Mouse (Mus musculus) testis, adult 10 weeks (tissue): ENCODE results near the gene AL732309.1. TPM values are rescaled to one million over a fixed set of nuclear protein-coding genes. Genes with fewer than 3 reads are reported as not detected.

Source experiments
- polyA plus RNA-seq: library from polyadenylated mRNA; stranded (reverse); fragments of 350-450 nt; fragmentation: Illumina TruSeq; extraction: RNeasy Lipid Tissue Mini Kit (QIAGEN cat#74804); gene quantifications from one replicate; pipeline ENCODE4 v1.2.3, GENCODE M21; 2014; ENCODE audit warnings: low read depth, low replicate concordance

Gene AL732309.1
- 1.1 TPM for polyA plus RNA-seq

DNA sequence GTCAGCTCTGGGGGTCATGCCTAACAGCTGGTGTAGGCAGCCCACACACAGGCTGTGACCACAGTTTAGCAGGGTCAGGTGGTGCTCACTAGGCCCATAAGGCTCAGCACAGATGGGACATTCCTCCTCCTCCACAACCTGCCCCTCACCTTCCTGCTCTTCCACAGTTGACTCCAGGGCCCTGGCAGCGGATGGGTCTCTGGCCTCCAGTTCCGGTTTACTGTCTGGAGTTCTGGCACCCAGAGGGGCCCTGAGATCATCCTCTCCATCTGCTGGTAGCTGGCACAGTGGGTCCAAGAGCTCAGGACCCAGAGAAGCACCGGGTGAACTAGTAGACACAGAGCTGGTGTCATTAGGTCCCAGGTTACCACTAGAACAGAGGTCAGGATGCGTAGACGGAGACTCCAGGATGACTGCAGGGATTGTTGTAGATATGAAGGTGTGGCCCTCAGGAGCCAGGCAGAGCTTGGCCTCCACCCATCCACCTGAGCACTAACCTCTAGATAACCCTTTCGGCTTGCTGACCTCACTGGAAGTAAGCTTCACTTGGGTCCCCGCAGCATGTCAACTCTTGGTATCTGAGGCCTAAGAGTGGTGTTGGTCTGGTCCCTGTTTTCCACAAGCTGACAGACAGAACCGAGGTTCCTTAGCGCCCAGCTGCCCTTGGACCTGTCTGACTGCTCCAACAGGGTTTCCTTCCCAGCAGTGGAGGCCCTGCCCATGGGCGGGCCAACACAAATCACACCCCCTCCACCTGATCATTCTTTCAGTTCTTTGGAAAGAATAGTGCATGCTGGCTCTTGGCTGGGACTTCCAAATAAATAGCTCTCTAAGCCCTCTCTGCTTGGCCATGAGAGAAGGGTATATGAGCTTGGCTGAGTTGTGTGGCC is at the start of gene AL732309.1:
TSS of gene AL732309.1 (minus strand) at position 681 of the 890 bp plus-strand sequence.

DNA sequence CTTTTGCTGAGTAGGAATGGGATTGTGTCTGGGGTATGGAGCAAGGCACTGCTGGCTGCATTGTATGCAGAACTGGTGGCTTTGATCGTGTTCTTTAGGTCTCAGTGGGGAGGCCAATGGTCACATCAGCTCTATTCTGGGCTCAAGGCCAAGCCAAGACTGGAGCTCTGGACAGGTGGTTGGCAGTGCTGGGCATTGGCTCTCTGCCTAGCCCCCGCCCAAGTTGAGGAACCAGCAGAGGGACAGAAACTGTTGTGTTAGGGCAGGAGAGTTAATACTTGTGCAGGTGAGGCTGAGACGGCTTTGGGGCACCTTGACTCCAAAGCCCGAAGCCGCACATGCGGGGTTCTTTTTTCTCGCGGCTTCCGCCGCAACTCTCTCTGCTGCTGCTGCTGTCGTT is 43.0 kb upstream of the AL732309.1 start, which contains the start of gene Lrrc26:
TSS of gene Lrrc26 (plus strand) at position 265 of the 400 bp plus-strand sequence.

DNA sequence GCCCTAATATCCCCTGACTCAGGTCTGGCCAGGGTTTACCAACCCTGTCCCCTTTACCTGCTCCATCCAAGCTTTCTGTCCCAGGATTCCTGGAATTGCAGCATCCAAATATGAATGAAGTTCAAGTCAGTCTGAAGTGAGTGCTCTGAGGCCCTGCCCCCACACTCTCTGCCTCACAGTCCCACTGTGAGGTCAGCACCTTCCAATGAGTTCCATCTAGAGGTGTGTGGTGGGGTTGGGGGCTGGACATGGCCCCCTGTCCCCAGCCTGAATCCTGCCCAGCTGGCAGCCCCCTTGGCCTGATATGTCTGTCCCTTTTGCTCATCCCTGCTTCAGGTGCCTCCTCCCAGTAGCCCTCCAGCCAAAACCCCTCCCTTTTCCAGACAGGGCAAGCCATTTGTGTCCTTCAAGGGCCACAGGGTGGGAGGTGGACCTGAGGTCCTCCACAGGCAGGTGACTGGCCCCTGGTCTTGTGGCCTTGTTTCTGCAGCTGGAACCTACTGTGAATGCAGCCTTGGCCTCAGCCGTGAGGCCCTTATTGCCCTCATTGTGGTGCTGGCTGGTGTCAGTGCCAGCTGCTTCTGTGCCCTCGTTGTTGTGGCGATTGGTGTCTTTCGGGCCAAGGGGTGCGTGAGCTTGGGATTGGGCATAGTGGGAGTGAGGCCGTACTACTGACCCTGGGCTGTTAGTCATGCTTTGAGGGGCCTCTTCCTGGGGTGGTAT is 41.4 kb upstream of the AL732309.1 start, which contains the start of gene Tmem210:
TSS of gene Tmem210 (plus strand) at position 219 of the 723 bp plus-strand sequence.

DNA sequence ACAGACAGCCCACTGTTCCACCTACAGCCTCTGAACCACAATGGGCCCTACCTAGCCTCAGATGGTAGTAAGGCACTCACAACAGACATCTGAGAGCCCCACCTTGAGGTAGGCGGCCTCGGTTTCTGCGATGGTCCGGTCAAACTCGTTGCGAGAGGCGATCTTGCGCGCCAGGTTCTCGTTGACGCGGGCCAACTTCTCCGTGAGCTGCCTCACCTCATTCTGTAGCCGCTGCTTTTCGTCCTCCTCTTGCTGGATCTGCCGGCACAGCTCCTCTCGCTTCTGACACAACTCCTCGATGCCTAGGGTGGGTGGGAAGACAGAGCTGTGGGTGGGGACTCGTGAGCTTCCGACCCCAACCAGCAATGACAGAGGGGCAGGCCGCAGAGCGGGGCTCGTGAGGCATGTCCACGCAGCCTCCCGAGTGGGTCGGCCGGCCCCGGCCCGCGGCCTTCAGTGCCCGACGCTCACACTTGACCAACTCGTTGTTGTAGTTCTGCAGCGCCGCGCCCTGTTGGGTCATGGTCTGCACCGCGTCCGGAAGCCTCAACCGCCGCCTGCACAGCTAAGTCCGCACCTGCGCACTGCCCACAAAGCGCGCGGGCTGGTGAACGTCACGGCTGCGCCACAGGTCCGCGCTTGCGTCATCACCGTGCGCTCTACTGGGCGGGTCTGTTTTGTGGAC is 25.3 kb upstream of the AL732309.1 start, which contains the start of the genes Ssna1 and Anapc2:
TSS of gene Ssna1 (minus strand) at position 612 of the 685 bp plus-strand sequence.
TSS of gene Anapc2 (plus strand) at position 652 of the 685 bp plus-strand sequence.

DNA sequence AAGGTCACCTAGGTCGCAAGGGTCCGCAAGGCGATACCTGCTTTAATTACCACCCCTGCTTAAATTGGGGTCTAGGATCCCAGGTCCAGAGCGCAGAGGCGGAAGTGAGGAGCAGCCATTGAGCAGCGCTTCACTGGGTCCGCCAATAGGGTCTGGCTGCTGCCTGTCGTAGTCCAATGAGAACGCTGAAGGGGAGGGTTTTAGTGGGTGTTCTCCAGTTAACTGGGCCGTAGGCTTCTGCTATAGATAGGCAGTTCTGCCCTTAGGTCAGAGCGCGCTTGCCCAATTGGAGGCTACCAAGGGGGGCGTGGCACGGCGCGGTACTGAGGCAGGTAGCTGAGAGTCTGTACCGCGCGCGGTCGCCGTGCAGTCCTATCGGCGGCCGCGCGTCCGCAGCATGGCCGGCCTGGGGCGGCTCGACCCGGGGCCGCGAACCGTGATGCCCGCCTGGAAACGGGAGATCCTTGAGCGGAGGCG is 15.7 kb upstream of the AL732309.1 start, which contains the start of gene Tprn:
TSS of gene Tprn (plus strand) at position 328 of the 477 bp plus-strand sequence.

DNA sequence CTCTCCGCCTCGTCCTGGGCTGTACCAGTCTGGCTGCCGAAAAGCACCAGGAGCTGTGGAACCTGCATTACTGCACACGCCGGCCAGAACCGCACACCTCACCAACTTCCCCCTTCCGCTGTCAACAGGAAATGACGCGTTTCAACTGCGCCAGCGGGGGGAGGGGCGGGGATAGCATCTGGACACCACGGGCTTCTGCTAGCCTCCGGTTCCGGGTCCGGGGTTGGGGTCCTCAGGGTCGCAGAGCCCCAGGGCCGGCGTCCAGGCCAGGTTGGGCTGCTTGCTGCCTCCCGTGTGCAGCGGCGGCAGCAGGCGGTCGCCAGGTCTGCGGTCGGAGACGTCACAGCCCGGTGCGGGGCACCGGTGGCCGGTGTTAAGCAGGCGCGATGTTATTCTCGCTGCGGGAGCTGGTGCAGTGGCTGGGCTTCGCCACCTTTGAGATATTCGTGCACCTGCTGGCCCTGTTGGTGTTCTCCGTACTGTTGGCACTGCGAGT is 8.7 kb upstream of the AL732309.1 start, which contains the start of gene Tmem203:
TSS of gene Tmem203 (plus strand) at position 156 of the 496 bp plus-strand sequence.

DNA sequence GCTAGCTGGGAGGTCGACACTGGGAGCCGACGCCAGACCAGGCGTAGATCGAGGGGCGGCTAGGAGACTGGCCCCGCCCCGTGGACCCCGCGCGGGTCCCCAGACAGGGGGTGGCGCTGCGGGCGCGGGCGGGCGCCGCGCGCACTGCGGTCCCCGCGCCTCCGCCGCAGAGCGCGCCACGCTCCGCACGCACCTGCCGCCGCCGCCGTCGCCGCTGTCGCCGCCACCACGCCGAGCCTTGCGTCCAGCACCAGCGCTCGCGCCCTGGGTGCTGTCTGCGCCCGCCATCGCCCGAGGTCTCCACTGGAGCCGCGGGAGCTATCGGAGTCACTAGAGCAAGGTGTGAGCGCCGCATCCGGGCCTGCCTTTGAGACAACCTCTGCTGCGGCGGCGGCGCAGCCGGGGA is 4.6 kb downstream of the AL732309.1 start, which contains the start of the genes Rnf208 and Cysrt1:
TSS of gene Rnf208 (plus strand) at position 155 of the 406 bp plus-strand sequence.
TSS of gene Cysrt1 (minus strand) at position 352 of the 406 bp plus-strand sequence.

DNA sequence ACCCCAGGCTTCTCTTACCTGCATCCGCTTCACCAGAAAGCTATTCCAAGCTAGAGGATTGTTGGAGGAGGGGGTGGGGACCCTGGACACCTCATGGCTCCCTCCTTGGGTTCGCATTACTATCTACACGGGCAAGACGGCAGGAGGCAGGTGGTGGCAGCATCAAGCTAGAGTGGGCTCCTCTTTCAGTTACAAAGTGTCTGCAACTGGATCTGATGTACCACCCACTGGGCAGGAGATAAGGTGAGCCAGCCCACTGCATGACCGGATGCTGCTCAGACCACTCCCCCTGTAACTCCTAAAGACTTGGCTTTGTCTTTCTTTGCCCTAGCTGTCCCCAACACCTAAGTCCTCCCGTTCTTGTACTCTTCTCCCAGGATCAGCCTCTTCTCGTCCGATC is 10.0 kb downstream of the AL732309.1 start, which contains the start of gene Rnf224:
TSS of gene Rnf224 (minus strand) at position 174 of the 400 bp plus-strand sequence.

DNA sequence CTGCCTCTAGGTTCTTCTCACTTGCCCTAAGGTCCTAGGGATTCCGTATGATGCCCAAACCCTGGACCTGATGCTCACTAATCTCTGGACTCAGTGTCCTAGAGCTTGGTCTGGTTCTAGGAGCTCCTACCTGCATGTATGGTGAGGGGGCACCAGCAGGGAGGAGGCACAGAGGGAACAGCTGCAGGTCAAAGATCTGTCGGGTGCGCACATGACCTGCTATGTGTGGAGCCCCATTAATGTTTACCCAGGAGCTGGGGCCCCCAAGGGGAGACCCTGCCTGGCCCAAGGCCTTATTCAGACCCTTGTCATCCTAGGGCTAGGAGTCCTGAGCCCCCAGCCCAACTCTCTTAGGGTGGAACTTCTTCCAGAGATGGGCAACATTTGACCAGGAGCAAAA is 12.6 kb downstream of the AL732309.1 start, which contains the start of gene Slc34a3:
TSS of gene Slc34a3 (minus strand) at position 315 of the 400 bp plus-strand sequence.

DNA sequence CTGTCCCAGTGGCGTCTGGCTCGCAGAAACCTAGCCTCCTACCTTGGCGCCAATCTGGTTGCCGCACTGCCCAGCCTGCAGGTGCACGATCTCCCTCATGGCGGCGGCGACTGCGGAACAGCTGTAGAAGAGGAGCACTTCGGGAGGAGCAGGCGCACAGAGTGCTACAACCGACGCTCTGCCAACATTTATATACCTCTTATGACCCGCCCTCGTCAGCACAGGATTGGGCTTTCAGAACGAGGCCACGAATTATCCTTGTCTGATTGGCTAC is 22.2 kb downstream of the AL732309.1 start, which contains the start of gene Tubb4b:
TSS of gene Tubb4b (minus strand) at position 211 of the 274 bp plus-strand sequence.

DNA sequence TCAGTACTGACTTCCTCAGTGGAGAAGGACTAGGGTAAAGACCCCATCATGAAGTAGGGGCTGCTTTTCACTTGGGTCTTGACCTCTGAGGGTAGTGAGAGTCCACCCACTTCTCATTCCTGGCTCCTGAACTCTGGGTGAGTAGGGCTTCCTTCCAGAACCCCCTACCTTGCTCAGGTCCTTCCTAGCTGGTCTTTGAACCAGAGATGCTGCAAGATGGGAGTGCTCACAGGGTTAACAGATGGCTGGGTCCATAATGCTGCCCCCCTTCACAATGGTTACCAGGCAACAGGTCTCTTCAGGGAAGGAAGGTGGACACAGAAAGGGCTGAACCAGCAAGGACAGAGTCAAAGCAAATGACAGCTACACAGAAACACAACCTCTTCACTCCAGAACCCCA is 28.2 kb downstream of the AL732309.1 start, which contains the start of gene Fam166a:
TSS of gene Fam166a (plus strand) at position 301 of the 400 bp plus-strand sequence.

DNA sequence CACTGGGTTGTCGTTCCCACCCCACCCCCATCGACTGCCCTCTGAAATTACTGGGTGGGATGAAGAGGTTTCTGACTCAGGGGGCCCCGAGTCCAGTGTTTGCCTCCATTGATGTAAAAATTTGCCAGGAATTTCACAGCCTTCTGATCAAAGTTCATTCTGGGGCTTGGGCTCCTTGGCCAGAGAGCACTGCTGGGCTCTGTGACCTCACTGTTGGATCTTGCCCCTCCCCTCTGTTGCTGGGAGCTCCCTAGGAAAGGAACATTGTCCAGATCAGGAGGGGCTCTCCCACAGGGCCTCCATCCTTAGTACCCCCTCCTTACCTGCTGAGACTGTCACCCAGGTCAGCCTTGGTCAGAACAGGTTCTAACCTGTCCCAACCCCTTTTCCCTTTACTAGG is 32.2 kb downstream of the AL732309.1 start, which contains the start of gene Stpg3:
TSS of gene Stpg3 (minus strand) at position 194 of the 400 bp plus-strand sequence.

DNA sequence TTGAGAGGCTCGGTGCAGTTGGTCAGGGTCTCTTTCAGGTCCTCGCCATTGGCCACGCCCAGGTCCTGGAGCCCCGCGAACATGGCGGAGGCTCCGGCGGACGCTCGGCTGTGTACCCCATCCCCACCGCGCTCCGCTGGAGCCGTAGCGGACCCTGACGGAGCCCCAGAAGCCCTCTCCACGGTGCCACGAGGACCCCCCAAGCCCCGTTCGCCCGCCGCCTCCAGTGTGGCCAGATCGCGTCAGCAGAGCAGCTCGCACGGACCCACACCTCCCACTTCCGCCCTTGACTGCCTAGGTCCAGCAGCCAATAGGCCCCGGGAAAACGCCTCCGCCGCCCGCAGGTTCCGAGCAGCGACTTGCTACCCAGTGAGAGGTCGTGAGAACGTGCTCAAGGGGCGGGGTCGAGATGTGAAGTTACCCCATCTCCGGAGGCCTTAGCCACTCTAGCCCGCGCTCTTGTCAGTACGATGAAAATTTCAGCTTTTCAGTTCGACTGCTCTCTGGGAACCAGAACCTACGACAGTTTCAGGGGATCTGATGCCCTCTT is 35.5 kb downstream of the AL732309.1 start, which contains the start of gene Nelfb:
TSS of gene Nelfb (minus strand) at position 369 of the 550 bp plus-strand sequence.

DNA sequence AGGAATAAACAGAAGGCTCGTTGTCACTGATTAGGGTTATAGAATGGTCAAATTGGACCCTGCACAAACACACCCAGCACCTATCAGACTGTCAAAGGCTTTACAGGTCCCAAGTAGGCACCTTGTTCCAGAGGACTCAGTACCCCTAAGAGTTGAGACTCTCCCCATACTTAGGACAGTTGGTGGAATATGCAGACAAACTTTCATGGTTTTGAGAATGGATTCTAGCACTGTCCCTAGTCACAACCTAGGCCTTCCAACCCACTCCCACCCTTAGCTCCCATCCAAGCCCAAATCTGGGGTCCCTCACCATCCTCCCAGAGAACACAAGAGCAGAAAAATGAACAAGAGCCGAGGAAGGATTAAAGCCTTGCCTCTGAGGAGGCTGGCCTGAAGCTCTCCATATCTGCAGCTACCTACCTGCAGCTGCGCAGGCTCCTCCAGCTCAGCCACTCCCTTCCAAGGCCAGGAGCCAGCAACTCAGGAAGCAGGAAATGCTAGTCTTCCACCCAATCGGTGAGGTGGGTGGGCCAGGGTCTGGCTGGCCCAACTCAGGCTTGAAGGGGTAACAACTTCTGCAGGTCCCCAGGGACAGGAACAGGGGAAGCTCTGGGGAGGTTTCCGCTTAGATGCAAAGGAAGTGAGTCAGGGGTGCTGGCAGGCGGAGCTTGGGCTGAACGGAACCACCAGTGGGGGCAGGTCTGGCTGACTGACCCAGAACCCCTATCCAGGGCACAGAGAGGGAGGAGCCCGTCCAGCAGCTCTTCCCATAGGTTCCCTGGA is 50.3 kb downstream of the AL732309.1 start, which contains the start of gene Tor4a:
TSS of gene Tor4a (minus strand) at position 715 of the 783 bp plus-strand sequence.

Other genes with a start within 250 kb of the AL732309.1 start
- 3.6 TPM for gene Nsmf, start 192.5 kb downstream of the AL732309.1 start, polyA plus RNA-seq
- gene Entpd8, start 166.6 kb downstream of the AL732309.1 start, polyA plus RNA-seq = 0.20 TPM
- not detected for gene Noxa1, start 151.7 kb downstream of the AL732309.1 start, polyA plus RNA-seq
- gene Nrarp, start 66.1 kb downstream of the AL732309.1 start, polyA plus RNA-seq = 1.2 TPM
- 0.17 TPM for gene Tor4a, start 50.0 kb downstream of the AL732309.1 start, polyA plus RNA-seq
- gene Nelfb, start 35.4 kb downstream of the AL732309.1 start, polyA plus RNA-seq = 4.2 TPM
- 21.6 TPM for gene Stpg3, start 32.2 kb downstream of the AL732309.1 start, polyA plus RNA-seq
- gene Fam166a, start 28.1 kb downstream of the AL732309.1 start, polyA plus RNA-seq = 145 TPM
- 327 TPM for gene Tubb4b, start 22.2 kb downstream of the AL732309.1 start, polyA plus RNA-seq
- not detected for gene Slc34a3, start 12.5 kb downstream of the AL732309.1 start, polyA plus RNA-seq
- gene Rnf224, start 10.1 kb downstream of the AL732309.1 start, polyA plus RNA-seq = not detected
- not detected for gene Rnf208, start 4.6 kb downstream of the AL732309.1 start, polyA plus RNA-seq
- not detected for gene Cysrt1, start 4.4 kb downstream of the AL732309.1 start, polyA plus RNA-seq
- gene Tmem203, start 8.6 kb upstream of the AL732309.1 start, polyA plus RNA-seq = 0.80 TPM
- gene Tprn, start 15.8 kb upstream of the AL732309.1 start, polyA plus RNA-seq = 24.4 TPM
- 4.1 TPM for gene Ssna1, start 25.6 kb upstream of the AL732309.1 start, polyA plus RNA-seq
- gene Anapc2, start 25.6 kb upstream of the AL732309.1 start, polyA plus RNA-seq = 3.3 TPM
- gene Tmem210, start 41.3 kb upstream of the AL732309.1 start, polyA plus RNA-seq = not detected
- not detected for gene Lrrc26, start 43.1 kb upstream of the AL732309.1 start, polyA plus RNA-seq
- gene Grin1, start 72.3 kb upstream of the AL732309.1 start, polyA plus RNA-seq = not detected
- gene Man1b1, start 85.5 kb upstream of the AL732309.1 start, polyA plus RNA-seq = 21.6 TPM
- 0.50 TPM for gene Dpp7, start 109.5 kb upstream of the AL732309.1 start, polyA plus RNA-seq
- gene Uap1l1, start 118.8 kb upstream of the AL732309.1 start, polyA plus RNA-seq = 0.10 TPM
- gene Sapcd2, start 125.5 kb upstream of the AL732309.1 start, polyA plus RNA-seq = 0.06 TPM
- 0.10 TPM for gene Entpd2, start 149.0 kb upstream of the AL732309.1 start, polyA plus RNA-seq
- gene Npdc1, start 152.5 kb upstream of the AL732309.1 start, polyA plus RNA-seq = 0.70 TPM
- gene Fut7, start 176.4 kb upstream of the AL732309.1 start, polyA plus RNA-seq = not detected
- gene Abca2, start 181.8 kb upstream of the AL732309.1 start, polyA plus RNA-seq = 0.34 TPM
- gene Clic3, start 210.0 kb upstream of the AL732309.1 start, polyA plus RNA-seq = not detected
- gene Paxx, start 214.2 kb upstream of the AL732309.1 start, polyA plus RNA-seq = 2.9 TPM
- 27.8 TPM for gene Ptgds, start 223.2 kb upstream of the AL732309.1 start, polyA plus RNA-seq
- not detected for gene Lcn12, start 247.0 kb upstream of the AL732309.1 start, polyA plus RNA-seq